Mouse (Mus musculus) gastrocnemius, adult 2 months (tissue): Measurements from ENCODE around the gene Gins3. TPM values are rescaled to one million over a fixed set of nuclear protein-coding genes. Genes with fewer than 3 reads are reported as not detected.

Experiments
- DNase-seq: peaks from one replicate; pipeline ENCODE4 v3.0.0; 2022
- H3K27ac ChIP-seq: fragments of 200-600 bp; 2 replicates; pipeline ENCODE4 v1.8.1; 2022; ENCODE audit warnings: mild to moderate bottlenecking
- H3K4me3 ChIP-seq: fragments of 200-600 bp; 2 replicates; pipeline ENCODE4 v1.8.1; 2022; ENCODE audit warnings: mild to moderate bottlenecking, moderate library complexity
- CTCF ChIP-seq: fragments of 200-600 bp; IDR thresholded peaks from 2 replicates; pipeline ENCODE4 v1.8.1; 2022; ENCODE audit warnings: antibody characterized with exemption, mild to moderate bottlenecking, moderate library complexity
- intact Hi-C: fragments of 180-260 bp; cut with DNase I; formaldehyde crosslinking; loops from one replicate; pipeline ENCODE4 v1.15.1; 2025
- total RNA-seq, 2 experiments: library from RNA; stranded (reverse); gene quantifications; 2 replicates each; pipeline ENCODE4 v1.2.3; 2021

The Gins3 gene
- total RNA-seq, 2 experiments from 2014 or later = 0.41 to 0.64 TPM

GRCm38 (mm10) chr8:95607210-95607609 is 26.0 kb upstream of the Gins3 start:
- no peak overlapping the region for H3K4me3 ChIP-seq
- TF ChIP-seq CTCF = no peak
- H3K27ac ChIP-seq = no peak overlapping the region
- DNase-seq = no peak
- intact Hi-C loops = no loop called here

- intact Hi-C loops = no loop called here
- no peak for DNase-seq
- H3K27ac ChIP-seq = no peak overlapping the region
- H3K4me3 ChIP-seq = no peak overlapping the region
- TF ChIP-seq CTCF = no peak
These were observed 23.8 kb upstream of the Gins3 start for GRCm38 (mm10) chr8:95609406-95609805.

GRCm38 (mm10) chr8:95610749-95611148 is 22.5 kb upstream of the Gins3 start:
- no peak for TF ChIP-seq CTCF
- H3K4me3 ChIP-seq = no peak overlapping the region
- H3K27ac ChIP-seq = no peak overlapping the region
- no peak for DNase-seq
- intact Hi-C loops = no loop called here

- no peak for TF ChIP-seq CTCF
- intact Hi-C loops = no loop called here
- H3K4me3 ChIP-seq = peak overlapping the region; percentile 38
These were observed 21.5 kb upstream of the Gins3 start for GRCm38 (mm10) chr8:95611769-95612168.

GRCm38 (mm10) chr8:95616383-95616782 is 16.9 kb upstream of the Gins3 start:
- TF ChIP-seq CTCF = no peak
- Histone ChIP-seq H3K4me3 (no peak overlapping the region), H3K27ac (no peak overlapping the region)
- intact Hi-C loops = no loop called here
- DNase-seq = no peak

More at GRCm38 (mm10) chr8:95611769-95612168, 21.5 kb upstream of the Gins3 start:
- no peak for DNase-seq
- no peak overlapping the region for H3K27ac ChIP-seq

GRCm38 (mm10) chr8:95620046-95620445 is 13.2 kb upstream of the Gins3 start:
- intact Hi-C loops = no loop called here
- DNase-seq = no peak
- no peak for TF ChIP-seq CTCF
- H3K27ac ChIP-seq = no peak overlapping the region
- no peak overlapping the region for H3K4me3 ChIP-seq

GRCm38 (mm10) chr8:95624833-95625232 is 8.4 kb upstream of the Gins3 start:
- Histone ChIP-seq H3K4me3 (no peak overlapping the region), H3K27ac (no peak overlapping the region)
- intact Hi-C loops = no loop called here
- TF ChIP-seq CTCF = no peak
- DNase-seq = no peak

GRCm38 (mm10) chr8:95632840-95633239 is 413 bp upstream of the Gins3 start:
- peak overlapping the region; percentile 98 for H3K4me3 ChIP-seq
- TF ChIP-seq CTCF = no peak
- intact Hi-C loops = loop anchor here (5.0 to 10.0 kb wide), 2 partner anchors 174 to 298 kb away; partner anchors contain the start of genes Cnot1, Usb1 and Zfp319
- DNase-seq = no peak
- H3K27ac ChIP-seq = no peak overlapping the region

GRCm38 (mm10) chr8:95634063-95634340 is 749 bp downstream of the Gins3 start:
- Histone ChIP-seq H3K4me3 (peak overlapping the region; percentile 98), H3K27ac (no peak overlapping the region)
- TF ChIP-seq CTCF = no peak
- DNase-seq = no peak
- intact Hi-C loops = loop anchor here (5.0 to 10.0 kb wide), 2 partner anchors 173 to 299 kb away; partner anchors contain the start of genes Cnot1, Usb1 and Zfp319

GRCm38 (mm10) chr8:95644942-95645341 is 11.7 kb downstream of the Gins3 start:
- H3K4me3 ChIP-seq = no peak overlapping the region
- no peak overlapping the region for H3K27ac ChIP-seq
- DNase-seq = no peak
- no peak for TF ChIP-seq CTCF
- intact Hi-C loops = no loop called here

- H3K4me3 ChIP-seq = no peak overlapping the region
- DNase-seq = no peak
- TF ChIP-seq CTCF = no peak
- no peak overlapping the region for H3K27ac ChIP-seq
- intact Hi-C loops = no loop called here
These were observed 15.0 kb downstream of the Gins3 start for GRCm38 (mm10) chr8:95648251-95648650.

GRCm38 (mm10) chr8:95653351-95653750 is 20.1 kb downstream of the Gins3 start:
- intact Hi-C loops = no loop called here
- no peak overlapping the region for H3K27ac ChIP-seq
- no peak for DNase-seq
- no peak overlapping the region for H3K4me3 ChIP-seq
- TF ChIP-seq CTCF = no peak

- Histone ChIP-seq H3K27ac (no peak overlapping the region), H3K4me3 (no peak overlapping the region)
- intact Hi-C loops = no loop called here
- no peak for TF ChIP-seq CTCF
- DNase-seq = no peak
These were observed 22.6 kb downstream of the Gins3 start for GRCm38 (mm10) chr8:95655831-95656230.

GRCm38 (mm10) chr8:95656316-95657002 is 23.2 kb downstream of the Gins3 start:
- DNase-seq = no peak
- no peak for TF ChIP-seq CTCF
- intact Hi-C loops = no loop called here
- Histone ChIP-seq H3K4me3 (no peak overlapping the region), H3K27ac (no peak overlapping the region)
